In genomic region chr11:100721776-100722492, GRCm38 (mm10) we compare ENCODE assay signal across 11 mouse cellular contexts. TPM values are rescaled to one million over a fixed set of nuclear protein-coding genes. Genes with fewer than 3 reads are reported as not detected.
DNase-seq lines count a peak whose midpoint lies in the region; ATAC-seq and TF ChIP-seq lines count a peak whose summit lies in the region.
"Had no signal": no experiment of that assay in that cellular context is flagged by ENCODE, and none has a peak within 500 bp of the region (broad histone marks: within the 10 kb centered on the region; RNA-seq: fewer than 3 reads in every experiment).

No protein-coding gene starts in this region.

- DNase-seq in heart, postnatal 14 days, result no peak
- peak; percentile 47 for DNase-seq in R1 (ENCODE audit: low read depth, low spot score)
- DNase-seq in liver, postnatal 0 days, result no peak
- no peak for DNase-seq in adrenal gland, adult 2 months
- DNase-seq in urinary bladder, postnatal 36 days (ENCODE audit: low spot score in 2 of 2), result no peak
- DNase-seq in gastrocnemius, postnatal 14 days, result no peak
- DNase-seq: lung, postnatal 14 days; thymus, postnatal 25 days had no signal

- intact Hi-C loops in heart, postnatal 14 days (cut with DNase I), result no loop called here
- intact Hi-C loops in gastrocnemius, postnatal 14 days (cut with DNase I; ENCODE audit: low total_unique reads), result no loop called here

- TF ChIP-seq CTCF in liver, postnatal 0 days (IDR thresholded peaks at IDR 0.05; ENCODE audit: low read depth), result no peak

- TF ChIP-seq EP300 in liver, postnatal 0 days (IDR thresholded peaks at IDR 0.05; ENCODE audit: low read depth), result no peak

- peak overlapping the region; percentile 50 for H3K9ac ChIP-seq in heart, embryonic 12.5 days
- no peak overlapping the region for H3K9ac ChIP-seq in intestine, embryonic 15.5 days
- peak overlapping the region; percentile 2 for H3K9ac ChIP-seq in liver, postnatal 0 days (replicated peaks)
- H3K9ac ChIP-seq: embryonic facial prominence, embryonic 12.5 days had no signal

- H3K27me3 ChIP-seq in heart, embryonic 12.5 days (replicated peaks), result no peaks in the 10 kb centered on the region
- H3K27me3 ChIP-seq in intestine, embryonic 15.5 days (replicated peaks), result no peaks in the 10 kb centered on the region
- H3K27me3 ChIP-seq in liver, postnatal 0 days (ENCODE audit: insufficient read depth, low read length), result no peaks in the 10 kb centered on the region
- H3K27me3 ChIP-seq: embryonic facial prominence, embryonic 12.5 days had no signal

- H3K4me1 ChIP-seq in heart, embryonic 12.5 days (replicated peaks), result peaks cover 50% of the 10 kb centered on the region
- H3K4me1 ChIP-seq in intestine, embryonic 15.5 days (replicated peaks), result peaks cover 32% of the 10 kb centered on the region
- H3K4me1 ChIP-seq in liver, postnatal 0 days (ENCODE audit: insufficient read depth), result peaks cover 54% of the 10 kb centered on the region

- no peaks in the 10 kb centered on the region for H3K9me3 ChIP-seq in heart, embryonic 12.5 days (replicated peaks)
- no peaks in the 10 kb centered on the region for H3K9me3 ChIP-seq in intestine, embryonic 15.5 days
- no peaks in the 10 kb centered on the region for H3K9me3 ChIP-seq in liver, postnatal 0 days (ENCODE audit: low read length)
- H3K9me3 ChIP-seq: embryonic facial prominence, embryonic 12.5 days had no signal

- ATAC-seq in heart, embryonic 12.5 days (ENCODE audit: insufficient number of reproducible peaks, low FRiP score), result 0 out of 2 replicates have a peak, but pooled peaks have one; percentile 26
- ATAC-seq in intestine, embryonic 15.5 days, result 0 out of 2 replicates have a peak, but pooled peaks have one; percentile 15
- ATAC-seq in liver, postnatal 0 days, result peak; percentile 63

- peaks cover 24% of the 10 kb centered on the region for H3K36me3 ChIP-seq in heart, embryonic 12.5 days
- H3K36me3 ChIP-seq in intestine, embryonic 15.5 days, result 0 out of 2 replicates have a peak, but pooled peaks cover 11% of the 10 kb centered on the region
- H3K36me3 ChIP-seq in liver, postnatal 0 days (replicated peaks; ENCODE audit: insufficient read depth, low read length), result peaks cover 28% of the 10 kb centered on the region

- H3K4me3 ChIP-seq in heart, embryonic 12.5 days, result no peak overlapping the region
- no peak overlapping the region for H3K4me3 ChIP-seq in intestine, embryonic 15.5 days (replicated peaks)
- H3K4me3 ChIP-seq in liver, postnatal 0 days (ENCODE audit: low read depth, low read length), result no peak overlapping the region
- H3K4me3 ChIP-seq: embryonic facial prominence, embryonic 12.5 days had no signal

- 36% methylated on average over 8 of the region's 8 CpGs for WGBS in heart, embryonic 12.5 days
- WGBS in intestine, embryonic 15.5 days, result 56% methylated on average over 8 of the region's 8 CpGs
- WGBS in liver, postnatal 0 days (ENCODE audit: insufficient replicate concordance), result 25% methylated on average over 8 of the region's 8 CpGs

- peak overlapping the region; percentile 82 for H3K27ac ChIP-seq in heart, embryonic 12.5 days (ENCODE audit: poor library complexity, severe bottlenecking)
- peak overlapping the region; percentile 23 for H3K27ac ChIP-seq in intestine, embryonic 15.5 days
- H3K27ac ChIP-seq in liver, postnatal 0 days (ENCODE audit: low read depth), result peak overlapping the region; percentile 64
- H3K27ac ChIP-seq: embryonic facial prominence, embryonic 12.5 days had no signal

- H3K4me2 ChIP-seq in heart, embryonic 12.5 days, result peak overlapping the region; percentile 27
- H3K4me2 ChIP-seq in intestine, embryonic 15.5 days (replicated peaks), result no peak overlapping the region
- H3K4me2 ChIP-seq in liver, postnatal 0 days (ENCODE audit: low read depth, low read length), result peak overlapping the region; percentile 27
- H3K4me2 ChIP-seq: embryonic facial prominence, embryonic 12.5 days had no signal

RNA-seq across cellular contexts. Expression of gene Hspb9, which starts 8.3 kb away (rescaled TPM):
- 0.27 TPM in 1 of 2 replicates, not detected in the other for polyA plus RNA-seq in heart, embryonic 12.5 days (2016; fragmentation: Nextera tagmentation; extraction: Ambion mirVana)
- not detected for total RNA-seq in heart, postnatal 14 days (2021)
- polyA plus RNA-seq in intestine, embryonic 15.5 days (2015; fragmentation: Nextera tagmentation; extraction: Ambion mirVana), result 0.40 and 0.54 TPM in 2 replicates
- 0.35 and 0.40 TPM in 2 replicates for polyA plus RNA-seq in liver, postnatal 0 days (2015; fragmentation: Nextera tagmentation; extraction: Ambion mirVana)
- not detected for total RNA-seq in adrenal gland, adult 2 months (2021)
- polyA plus RNA-seq in adrenal gland, adult 2 months (2012; rRNA removed), result not detected in 2 replicates
- total RNA-seq in gastrocnemius, postnatal 14 days (2021), result not detected
- polyA plus RNA-seq: embryonic facial prominence, embryonic 12.5 days had no signal

RNA-seq across cellular contexts. Expression of gene Kat2a, which starts 9.7 kb away (rescaled TPM):
- 45.4 and 49.0 TPM in 2 replicates for polyA plus RNA-seq in heart, embryonic 12.5 days (2016; fragmentation: Nextera tagmentation; extraction: Ambion mirVana)
- 10 to 100 TPM; 12.9 to 13.7 TPM for total RNA-seq in heart, postnatal 14 days (2021)
- 48.2 and 51.9 TPM in 2 replicates for polyA plus RNA-seq in intestine, embryonic 15.5 days (2015; fragmentation: Nextera tagmentation; extraction: Ambion mirVana)
- polyA plus RNA-seq in liver, postnatal 0 days (2015; fragmentation: Nextera tagmentation; extraction: Ambion mirVana), result 8.5 and 9.2 TPM in 2 replicates
- 10 to 100 TPM; 42.5 to 42.6 TPM for total RNA-seq in adrenal gland, adult 2 months (2021)
- polyA plus RNA-seq in adrenal gland, adult 2 months (2012; rRNA removed), result 73.5 and 85.1 TPM in 2 replicates
- total RNA-seq in gastrocnemius, postnatal 14 days (2021), result 10 to 100 TPM; 11.2 to 12.5 TPM

RNA-seq across cellular contexts. Expression of gene Rab5c, which starts 16.1 kb away (rescaled TPM):
- 10.5 and 11.4 TPM in 2 replicates for polyA plus RNA-seq in heart, embryonic 12.5 days (2016; fragmentation: Nextera tagmentation; extraction: Ambion mirVana)
- 10 to 100 TPM; 70.4 to 74.6 TPM for total RNA-seq in heart, postnatal 14 days (2021)
- polyA plus RNA-seq in intestine, embryonic 15.5 days (2015; fragmentation: Nextera tagmentation; extraction: Ambion mirVana), result 26.1 and 26.3 TPM in 2 replicates
- polyA plus RNA-seq in liver, postnatal 0 days (2015; fragmentation: Nextera tagmentation; extraction: Ambion mirVana), result 16.6 and 17.0 TPM in 2 replicates
- total RNA-seq in adrenal gland, adult 2 months (2021), result 100 to 1,000 TPM; 191 to 196 TPM
- polyA plus RNA-seq in adrenal gland, adult 2 months (2012; rRNA removed), result 201 and 238 TPM in 2 replicates
- total RNA-seq in gastrocnemius, postnatal 14 days (2021), result 10 to 100 TPM; 49.1 to 49.4 TPM

RNA-seq across cellular contexts. Expression of gene Dhx58, which starts 17.9 kb away (rescaled TPM):
- 0.74 and 0.90 TPM in 2 replicates for polyA plus RNA-seq in heart, embryonic 12.5 days (2016; fragmentation: Nextera tagmentation; extraction: Ambion mirVana)
- under 1 TPM; 0.76 to 1.00 TPM for total RNA-seq in heart, postnatal 14 days (2021)
- polyA plus RNA-seq in intestine, embryonic 15.5 days (2015; fragmentation: Nextera tagmentation; extraction: Ambion mirVana), result 2.7 and 3.2 TPM in 2 replicates
- polyA plus RNA-seq in liver, postnatal 0 days (2015; fragmentation: Nextera tagmentation; extraction: Ambion mirVana), result 3.9 and 4.5 TPM in 2 replicates
- total RNA-seq in adrenal gland, adult 2 months (2021), result 10 to 100 TPM; 29.2 to 60.7 TPM
- polyA plus RNA-seq in adrenal gland, adult 2 months (2012; rRNA removed), result 30.2 and 42.2 TPM in 2 replicates
- total RNA-seq in gastrocnemius, postnatal 14 days (2021), result under 1 TPM; 0.35 to 0.39 TPM

RNA-seq across cellular contexts. Expression of gene Zfp385c, which starts 29.7 kb away (rescaled TPM):
- polyA plus RNA-seq in heart, embryonic 12.5 days (2016; fragmentation: Nextera tagmentation; extraction: Ambion mirVana), result 0.41 TPM in 1 of 2 replicates, not detected in the other
- total RNA-seq in heart, postnatal 14 days (2021), result under 1 TPM; 0.10 to 0.29 TPM
- 0.11 TPM in 2 replicates for polyA plus RNA-seq in intestine, embryonic 15.5 days (2015; fragmentation: Nextera tagmentation; extraction: Ambion mirVana)
- not detected in 2 replicates for polyA plus RNA-seq in liver, postnatal 0 days (2015; fragmentation: Nextera tagmentation; extraction: Ambion mirVana)
- total RNA-seq in adrenal gland, adult 2 months (2021), result under 1 TPM in 1 of 2 experiments, not detected in 1; 0.59 TPM
- 0.75 and 0.84 TPM in 2 replicates for polyA plus RNA-seq in adrenal gland, adult 2 months (2012; rRNA removed)
- 1 to 10 TPM in 1 of 2 experiments, under 1 TPM in 1; 0.62 to 1.5 TPM for total RNA-seq in gastrocnemius, postnatal 14 days (2021)

Comparison
In these comparisons a context has a peak if more than half of its experiments do, and no peak if none do; other contexts are left out.
1. H3K27ac ChIP-seq: peak in every context shown above with its lines; median percentile 82 in heart, embryonic 12.5 days; 64 in liver, postnatal 0 days; 23 in intestine, embryonic 15.5 days.